11 mouse cellular contexts compared by ENCODE assay signal in genomic region chr4:129141560-129142438, GRCm38 (mm10). TPM values are rescaled to one million over a fixed set of nuclear protein-coding genes. Genes with fewer than 3 reads are reported as not detected.
DNase-seq lines count a peak whose midpoint lies in the region; ATAC-seq lines count a peak whose summit lies in the region.
"Had no signal": no experiment of that assay in that cellular context is flagged by ENCODE, and none has a peak within 500 bp of the region (broad histone marks: within the 10 kb centered on the region; RNA-seq: fewer than 3 reads in every experiment).

No protein-coding gene starts in this region.

- 79% methylated on average over 17 of the region's 17 CpGs for WGBS in forebrain, embryonic 13.5 days
- WGBS in forebrain, embryonic 12.5 days = 83% methylated on average over 17 of the region's 17 CpGs
- 75% methylated on average over 17 of the region's 17 CpGs for WGBS in neural tube, embryonic 13.5 days
- 70% methylated on average over 17 of the region's 17 CpGs for WGBS in intestine, embryonic 15.5 days

- H3K9ac ChIP-seq in forebrain, embryonic 13.5 days = no peak overlapping the region
- no peak overlapping the region for H3K9ac ChIP-seq in forebrain, embryonic 12.5 days
- H3K9ac ChIP-seq in neural tube, embryonic 13.5 days = no peak overlapping the region
- H3K9ac ChIP-seq in intestine, embryonic 15.5 days = no peak overlapping the region

- H3K27me3 ChIP-seq in forebrain, embryonic 13.5 days = peaks cover 25% of the 10 kb centered on the region
- H3K27me3 ChIP-seq in forebrain, embryonic 12.5 days = peaks cover 30% of the 10 kb centered on the region
- peaks cover 5% of the 10 kb centered on the region; the same call in 1 of the 2 replicates for H3K27me3 ChIP-seq in neural tube, embryonic 13.5 days
- H3K27me3 ChIP-seq in intestine, embryonic 15.5 days (replicated peaks) = peaks cover 10% of the 10 kb centered on the region; the same call in 1 of the 2 replicates

- H3K4me2 ChIP-seq in forebrain, embryonic 13.5 days = no peak overlapping the region
- H3K4me2 ChIP-seq in forebrain, embryonic 12.5 days = no peak overlapping the region
- no peak overlapping the region for H3K4me2 ChIP-seq in neural tube, embryonic 13.5 days
- H3K4me2 ChIP-seq in intestine, embryonic 15.5 days (replicated peaks) = no peak overlapping the region

- no peaks in the 10 kb centered on the region for H3K36me3 ChIP-seq in forebrain, embryonic 13.5 days (ENCODE audit: poor library complexity, severe bottlenecking)
- H3K36me3 ChIP-seq in forebrain, embryonic 12.5 days (replicated peaks) = no peaks in the 10 kb centered on the region
- peaks cover 25% of the 10 kb centered on the region for H3K36me3 ChIP-seq in neural tube, embryonic 13.5 days
- H3K36me3 ChIP-seq in intestine, embryonic 15.5 days = no peaks in the 10 kb centered on the region

- ATAC-seq in forebrain, embryonic 13.5 days = no peak
- ATAC-seq in forebrain, embryonic 12.5 days (ENCODE audit: low FRiP score) = no peak
- ATAC-seq in neural tube, embryonic 13.5 days (ENCODE audit: low read depth) = no peak
- 0 out of 2 replicates have a peak, but pooled peaks have one; percentile 16 for ATAC-seq in intestine, embryonic 15.5 days

- H3K4me3 ChIP-seq in forebrain, embryonic 13.5 days = no peak overlapping the region
- H3K4me3 ChIP-seq in forebrain, embryonic 12.5 days (replicated peaks) = no peak overlapping the region
- H3K4me3 ChIP-seq in neural tube, embryonic 13.5 days = no peak overlapping the region
- H3K4me3 ChIP-seq in intestine, embryonic 15.5 days (replicated peaks) = no peak overlapping the region
- H3K4me3 ChIP-seq: forebrain, embryonic 10.5 days had no signal

- H3K27ac ChIP-seq in forebrain, embryonic 13.5 days = peak overlapping the region; percentile 31; the same call in 1 of the 2 replicates
- H3K27ac ChIP-seq in forebrain, embryonic 12.5 days = no peak overlapping the region
- 0 out of 2 replicates have a peak overlapping the region, but pooled peaks have one; percentile 7 for H3K27ac ChIP-seq in neural tube, embryonic 13.5 days (replicated peaks)
- no peak overlapping the region for H3K27ac ChIP-seq in intestine, embryonic 15.5 days
- H3K27ac ChIP-seq: forebrain, embryonic 10.5 days had no signal

- H3K9me3 ChIP-seq in forebrain, embryonic 13.5 days (replicated peaks) = no peaks in the 10 kb centered on the region
- H3K9me3 ChIP-seq in forebrain, embryonic 12.5 days = no peaks in the 10 kb centered on the region
- no peaks in the 10 kb centered on the region for H3K9me3 ChIP-seq in neural tube, embryonic 13.5 days
- H3K9me3 ChIP-seq in intestine, embryonic 15.5 days = no peaks in the 10 kb centered on the region
- H3K9me3 ChIP-seq: forebrain, embryonic 10.5 days had no signal

- no peak for DNase-seq in neural tube, embryonic 10.5 days (ENCODE audit: extremely low spot score, low spot score)
- DNase-seq in right cerebral cortex, adult 2 months (ENCODE audit: low spot score in 2 of 2) = no peak
- no peak for DNase-seq in thymus, postnatal 14 days
- DNase-seq in spleen, postnatal 4 days (ENCODE audit: low spot score in 2 of 2) = no peak
- DNase-seq: retina, postnatal 1 day; thymus, postnatal 25 days had no signal

- peaks cover 40% of the 10 kb centered on the region for H3K4me1 ChIP-seq in forebrain, embryonic 13.5 days
- peaks cover 31% of the 10 kb centered on the region for H3K4me1 ChIP-seq in forebrain, embryonic 12.5 days
- peaks cover 57% of the 10 kb centered on the region for H3K4me1 ChIP-seq in neural tube, embryonic 13.5 days (replicated peaks)
- peaks cover 16% of the 10 kb centered on the region for H3K4me1 ChIP-seq in intestine, embryonic 15.5 days (replicated peaks)

RNA-seq across cellular contexts. Expression of gene Fndc5, which starts 5.0 kb away (rescaled TPM):
- 0.93 and 1.1 TPM in 2 replicates for polyA plus RNA-seq in forebrain, embryonic 13.5 days (2015; fragmentation: Nextera tagmentation; extraction: Ambion mirVana)
- polyA plus RNA-seq in forebrain, embryonic 12.5 days (2016; fragmentation: Nextera tagmentation; extraction: Ambion mirVana) = 0.86 and 1.1 TPM in 2 replicates
- 24.4 and 24.5 TPM in 2 replicates for polyA plus RNA-seq in neural tube, embryonic 13.5 days (2015; fragmentation: Nextera tagmentation; extraction: Ambion mirVana)
- 2.7 and 2.9 TPM in 2 replicates for polyA plus RNA-seq in intestine, embryonic 15.5 days (2015; fragmentation: Nextera tagmentation; extraction: Ambion mirVana)

RNA-seq across cellular contexts. Expression of gene Hpca, which starts 20.0 kb away (rescaled TPM):
- 19.6 and 20.4 TPM in 2 replicates for polyA plus RNA-seq in forebrain, embryonic 13.5 days (2015; fragmentation: Nextera tagmentation; extraction: Ambion mirVana)
- polyA plus RNA-seq in forebrain, embryonic 12.5 days (2016; fragmentation: Nextera tagmentation; extraction: Ambion mirVana) = 6.0 and 6.4 TPM in 2 replicates
- polyA plus RNA-seq in neural tube, embryonic 13.5 days (2015; fragmentation: Nextera tagmentation; extraction: Ambion mirVana) = 50.3 and 55.8 TPM in 2 replicates
- 4.1 and 5.2 TPM in 2 replicates for polyA plus RNA-seq in intestine, embryonic 15.5 days (2015; fragmentation: Nextera tagmentation; extraction: Ambion mirVana)

RNA-seq across cellular contexts. Expression of gene Tmem54, which starts 36.5 kb away (rescaled TPM):
- polyA plus RNA-seq in forebrain, embryonic 13.5 days (2015; fragmentation: Nextera tagmentation; extraction: Ambion mirVana) = not detected in 2 replicates
- 0.54 and 1.9 TPM in 2 replicates for polyA plus RNA-seq in forebrain, embryonic 12.5 days (2016; fragmentation: Nextera tagmentation; extraction: Ambion mirVana)
- 0.39 TPM in 1 of 2 replicates, not detected in the other for polyA plus RNA-seq in neural tube, embryonic 13.5 days (2015; fragmentation: Nextera tagmentation; extraction: Ambion mirVana)
- 90.0 and 106 TPM in 2 replicates for polyA plus RNA-seq in intestine, embryonic 15.5 days (2015; fragmentation: Nextera tagmentation; extraction: Ambion mirVana)

RNA-seq across cellular contexts. Expression of gene S100pbp, which starts 47.7 kb away (rescaled TPM):
- 15.6 and 19.1 TPM in 2 replicates for polyA plus RNA-seq in forebrain, embryonic 13.5 days (2015; fragmentation: Nextera tagmentation; extraction: Ambion mirVana)
- 26.2 and 31.6 TPM in 2 replicates for polyA plus RNA-seq in forebrain, embryonic 12.5 days (2016; fragmentation: Nextera tagmentation; extraction: Ambion mirVana)
- polyA plus RNA-seq in neural tube, embryonic 13.5 days (2015; fragmentation: Nextera tagmentation; extraction: Ambion mirVana) = 15.8 and 19.9 TPM in 2 replicates
- 12.5 and 14.5 TPM in 2 replicates for polyA plus RNA-seq in intestine, embryonic 15.5 days (2015; fragmentation: Nextera tagmentation; extraction: Ambion mirVana)

RNA-seq across cellular contexts. Expression of gene Yars, which starts 47.8 kb away (rescaled TPM):
- polyA plus RNA-seq in forebrain, embryonic 13.5 days (2015; fragmentation: Nextera tagmentation; extraction: Ambion mirVana) = 100 and 106 TPM in 2 replicates
- 103 TPM in 2 replicates for polyA plus RNA-seq in forebrain, embryonic 12.5 days (2016; fragmentation: Nextera tagmentation; extraction: Ambion mirVana)
- polyA plus RNA-seq in neural tube, embryonic 13.5 days (2015; fragmentation: Nextera tagmentation; extraction: Ambion mirVana) = 106 and 108 TPM in 2 replicates
- polyA plus RNA-seq in intestine, embryonic 15.5 days (2015; fragmentation: Nextera tagmentation; extraction: Ambion mirVana) = 94.2 and 97.2 TPM in 2 replicates

Comparison
In these comparisons a context has a peak if more than half of its experiments do, and no peak if none do; other contexts are left out.
1. H3K27ac ChIP-seq: peak in forebrain, embryonic 13.5 days (single experiment) and neural tube, embryonic 13.5 days (single experiment); none in forebrain, embryonic 12.5 days (single experiment) and intestine, embryonic 15.5 days (single experiment).
2. RNA of gene Tmem54, which starts 36.5 kb away (polyA plus RNA-seq): 90.0 to 106 TPM in intestine, embryonic 15.5 days; 0.54 to 1.9 TPM in forebrain, embryonic 12.5 days, not detected in forebrain, embryonic 13.5 days and 0.39 TPM in neural tube, embryonic 13.5 days; every median in the first group is over 10 times any median in the second.